Mouse (Mus musculus): ENCODE results near the gene Pck2. TPM values are rescaled to one million over a fixed set of nuclear protein-coding genes. Genes with fewer than 3 reads are reported as not detected.

The Pck2 gene
- total RNA-seq, 2 experiments from 2014 or later, result 23.3 to 24.1 TPM

DNA sequence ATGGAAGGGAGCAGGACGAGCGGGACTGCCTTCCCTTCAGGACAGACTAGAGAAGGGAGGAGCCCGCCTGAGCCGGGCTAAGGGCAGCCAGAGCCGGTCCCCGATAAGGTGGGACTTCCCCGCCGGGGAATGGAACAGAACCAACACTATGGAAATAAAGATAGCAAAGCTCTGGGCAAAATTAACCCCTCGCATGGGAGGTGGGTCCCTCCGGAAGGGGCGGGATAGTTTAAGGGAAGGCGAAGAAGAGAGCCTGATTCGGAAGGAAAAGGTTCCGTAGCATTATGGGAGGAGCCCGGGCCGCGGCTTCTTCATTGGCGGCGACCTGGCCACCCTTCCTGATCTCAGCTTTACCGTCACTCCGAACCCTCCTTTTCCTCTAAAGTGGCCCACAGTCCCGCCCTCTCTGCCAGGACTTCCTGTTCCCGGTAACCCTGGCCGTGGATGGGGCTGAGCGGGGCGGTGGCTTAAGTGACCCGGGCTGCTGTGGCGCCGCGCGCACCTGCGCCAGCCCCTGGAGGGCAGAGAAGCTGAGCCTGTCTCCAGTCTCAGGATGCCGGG, 51.3 kb downstream of the Pck2 start, which contains the start of gene Rnf31:
Gene Rnf31, plus strand, starts transcription at position 378 of the 561 bp plus-strand sequence.
- peak; percentile 96 for DNase-seq
- intact Hi-C loops (cut with DNase I), result no loop called here

DNA sequence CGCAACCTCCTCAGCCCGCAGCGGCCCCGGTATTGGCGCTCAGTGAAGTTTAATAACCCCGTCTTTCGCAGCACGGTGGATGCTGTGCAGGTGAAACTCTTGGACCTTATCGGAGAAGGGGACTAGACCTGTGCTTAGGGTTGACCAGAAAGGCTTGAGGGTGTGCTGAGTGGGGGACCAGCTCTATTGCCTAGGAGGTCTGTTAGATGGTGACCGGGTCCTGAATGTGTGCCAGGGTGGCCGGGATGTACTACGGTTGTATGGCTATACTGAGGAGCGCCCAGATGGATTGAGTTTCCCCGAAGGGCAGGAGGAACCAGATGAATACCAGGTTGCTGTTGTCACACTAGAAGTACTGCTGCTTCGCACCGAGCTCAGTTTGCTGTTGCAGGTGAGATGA, 52.2 kb downstream of the Pck2 start:
- intact Hi-C loops (cut with DNase I), result no loop called here
- DNase-seq, result peak in 1 of 2 experiments; percentile 40

DNA sequence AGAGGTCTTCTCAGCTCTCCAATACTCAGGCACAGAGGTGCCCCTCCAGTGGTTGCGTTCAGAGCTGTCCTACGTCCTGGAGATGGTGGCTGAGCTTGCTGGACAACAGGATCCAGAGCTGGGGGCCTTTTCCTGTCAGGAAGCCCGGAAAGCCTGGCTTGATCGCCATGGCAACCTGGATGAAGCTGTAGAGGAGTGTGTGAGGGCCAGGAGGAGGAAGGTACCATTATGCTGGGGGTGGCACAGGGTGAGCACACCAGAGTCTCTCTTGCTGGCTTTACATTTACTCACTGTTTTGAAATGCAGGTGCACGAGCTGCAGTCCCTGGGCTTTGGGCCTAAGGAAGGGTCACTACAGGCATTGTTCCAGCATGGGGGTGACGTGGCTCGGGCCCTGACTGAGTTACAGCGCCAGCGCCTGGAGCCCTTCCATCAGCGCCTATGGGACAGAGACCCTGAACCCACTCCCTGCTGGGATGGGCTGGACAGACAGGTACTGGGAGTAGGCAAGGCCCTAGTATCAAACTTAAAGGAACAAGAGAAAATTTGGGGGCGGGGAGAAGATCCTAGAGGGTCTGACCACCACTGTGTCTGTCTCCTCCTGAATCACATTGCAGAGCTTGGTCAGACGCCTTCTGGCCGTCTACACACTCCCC, 56.1 kb downstream of the Pck2 start:
- intact Hi-C loops (cut with DNase I), result no loop called here
- DNase-seq, result no peak

DNA sequence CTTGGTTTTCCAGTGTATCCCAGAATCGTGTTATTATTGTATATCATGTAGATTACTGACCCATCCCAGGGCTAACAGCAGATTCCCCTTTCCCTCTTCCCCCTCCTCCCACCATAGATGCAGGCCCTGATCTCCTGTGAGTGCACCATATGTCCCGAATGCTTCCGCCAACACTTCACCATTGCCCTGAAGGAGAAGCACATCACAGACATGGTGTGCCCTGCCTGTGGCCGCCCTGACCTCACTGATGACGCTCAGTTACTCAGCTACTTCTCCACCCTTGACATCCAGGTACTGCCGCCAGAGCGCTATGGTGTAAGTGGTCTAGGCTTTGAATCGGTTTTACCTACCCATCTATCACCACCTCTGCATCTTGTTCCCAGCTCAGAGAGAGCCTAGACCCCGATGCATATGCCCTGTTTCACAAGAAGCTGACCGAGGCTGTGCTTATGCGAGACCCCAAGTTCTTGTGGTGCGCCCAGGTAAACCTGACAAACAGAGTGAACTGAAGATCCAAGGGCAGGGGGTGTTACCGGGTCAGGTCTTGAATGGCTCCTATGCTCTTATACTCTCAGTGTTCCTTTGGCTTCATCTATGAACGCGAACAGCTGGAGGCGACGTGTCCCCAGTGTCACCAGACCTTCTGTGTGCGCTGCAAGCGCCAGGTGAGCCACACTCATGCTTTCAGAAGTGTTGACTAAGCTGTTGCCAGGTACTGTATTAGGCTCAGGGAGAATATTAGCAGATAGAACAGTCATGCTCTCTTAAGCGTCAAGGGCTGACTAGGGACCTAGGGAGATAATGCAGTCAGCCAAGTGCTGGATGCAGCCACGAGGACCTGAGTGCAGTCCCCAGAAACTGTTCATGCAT, 58.7 kb downstream of the Pck2 start:
- DNase-seq, result no peak
- intact Hi-C loops (cut with DNase I), result no loop called here

Other genes starting within 250 kb of the Pck2 start
- 100 to 1,000 TPM; 132 to 137 TPM for gene Dhrs4, start 61.5 kb upstream of the Pck2 start, total RNA-seq (2021)
- 1 to 10 TPM; 2.8 to 4.6 TPM for gene Carmil3, start 49.6 kb upstream of the Pck2 start, total RNA-seq (2021)
- under 1 TPM in 1 of 2 experiments, not detected in 1; 0.12 TPM for gene Cpne6, start 29.8 kb upstream of the Pck2 start, total RNA-seq (2021)
- gene Nrl, start 15.3 kb upstream of the Pck2 start, total RNA-seq (2021), result not detected
- gene Dcaf11, start 19.7 kb downstream of the Pck2 start, total RNA-seq (2021), result 10 to 100 TPM; 86.3 to 87.5 TPM
- gene A730061H03Rik, start 20.1 kb downstream of the Pck2 start, total RNA-seq (2021), result under 1 TPM; 0.64 to 0.65 TPM
- 100 to 1,000 TPM; 192 to 201 TPM for gene Fitm1, start 35.4 kb downstream of the Pck2 start, total RNA-seq (2021)
- 100 to 1,000 TPM; 247 to 272 TPM for gene Psme1, start 37.9 kb downstream of the Pck2 start, total RNA-seq (2021)
- 10 to 100 TPM; 42.6 to 43.4 TPM for gene Emc9, start 45.0 kb downstream of the Pck2 start, total RNA-seq (2021)
- 100 to 1,000 TPM; 139 to 140 TPM for gene Psme2, start 50.8 kb downstream of the Pck2 start, total RNA-seq (2021)
- gene Rnf31, start 51.4 kb downstream of the Pck2 start, total RNA-seq (2021), result 10 to 100 TPM; 21.7 to 28.3 TPM
- gene Irf9, start 63.3 kb downstream of the Pck2 start, total RNA-seq (2021), result 10 to 100 TPM in 1 of 2 experiments, 1 to 10 TPM in 1; 9.2 to 11.3 TPM
- under 1 TPM; 0.53 to 0.67 TPM for gene Rec8, start 77.8 kb downstream of the Pck2 start, total RNA-seq (2021)
- gene Ipo4, start 95.7 kb downstream of the Pck2 start, total RNA-seq (2021), result 10 to 100 TPM; 54.7 to 55.0 TPM
- gene Gm49378, start 97.6 kb downstream of the Pck2 start, total RNA-seq (2021), result 1 to 10 TPM; 1.1 to 2.1 TPM
- 10 to 100 TPM; 56.3 to 61.2 TPM for gene Tm9sf1, start 103.5 kb downstream of the Pck2 start, total RNA-seq (2021)
- gene Tssk4, start 109.9 kb downstream of the Pck2 start, total RNA-seq (2021), result under 1 TPM; 0.64 to 0.81 TPM
- 10 to 100 TPM; 55.6 to 72.2 TPM for gene Mdp1, start 120.2 kb downstream of the Pck2 start, total RNA-seq (2021)
- gene Gmpr2, start 131.7 kb downstream of the Pck2 start, total RNA-seq (2021), result 10 to 100 TPM; 16.4 to 18.5 TPM
- 100 to 1,000 TPM; 291 to 295 TPM for gene Nedd8, start 131.9 kb downstream of the Pck2 start, total RNA-seq (2021)
- 10 to 100 TPM; 14.2 to 16.5 TPM for gene Tinf2, start 141.6 kb downstream of the Pck2 start, total RNA-seq (2021)
- gene Tgm1, start 173.7 kb downstream of the Pck2 start, total RNA-seq (2021), result under 1 TPM; 0.24 to 0.25 TPM
- gene Rabggta, start 182.0 kb downstream of the Pck2 start, total RNA-seq (2021), result 10 to 100 TPM; 13.7 to 14.4 TPM
- 10 to 100 TPM; 54.5 to 56.6 TPM for gene Dhrs1, start 205.4 kb downstream of the Pck2 start, total RNA-seq (2021)
- gene Nop9, start 205.4 kb downstream of the Pck2 start, total RNA-seq (2021), result 10 to 100 TPM; 14.5 to 18.7 TPM
- gene Cideb, start 218.2 kb downstream of the Pck2 start, total RNA-seq (2021), result 1 to 10 TPM; 1.1 to 1.2 TPM
- under 1 TPM in 1 of 2 experiments, not detected in 1; 0.10 TPM for gene Ltb4r2, start 221.2 kb downstream of the Pck2 start, total RNA-seq (2021)
- under 1 TPM; 0.67 to 0.74 TPM for gene Ltb4r1, start 225.7 kb downstream of the Pck2 start, total RNA-seq (2021)
- 10 to 100 TPM; 21.1 to 21.9 TPM for gene Adcy4, start 243.8 kb downstream of the Pck2 start, total RNA-seq (2021)
- 1 to 10 TPM; 6.6 to 9.7 TPM for gene Ripk3, start 248.6 kb downstream of the Pck2 start, total RNA-seq (2021)

All from heart, postnatal 10 days (tissue).